Mouse (Mus musculus) midbrain, embryonic 13.5 days (tissue): ENCODE results near the gene Med13l. TPM values are rescaled to one million over a fixed set of nuclear protein-coding genes. Genes with fewer than 3 reads are reported as not detected.

Experiments used
- ATAC-seq: fragments of 200-750 bp; cut with Nextera tagmentation; 2 replicates; pipeline ENCODE4 v1.8.0; 2017; ENCODE audit warnings: mild to moderate bottlenecking, moderate TSS enrichment, moderate library complexity
- H3K27ac ChIP-seq: fragments of 300-500 bp; sonication (generic); 2 replicates; pipeline ENCODE4 v1.5.1; 2015; ENCODE audit warnings: inconsistent platforms, mild to moderate bottlenecking, moderate library complexity
- H3K27me3 ChIP-seq: fragments of 300-500 bp; sonication (generic); 2 replicates; pipeline ENCODE4 v1.6.1; 2015; ENCODE audit warnings: mild to moderate bottlenecking, inconsistent platforms
- H3K36me3 ChIP-seq: fragments of 300-500 bp; sonication (generic); 2 replicates; pipeline ENCODE4 v1.6.1; 2015; ENCODE audit warnings: mild to moderate bottlenecking, inconsistent platforms
- H3K4me1 ChIP-seq: fragments of 300-500 bp; sonication (generic); replicated peaks from 2 replicates; pipeline ENCODE4 v1.6.1; 2015; ENCODE audit warnings: inconsistent platforms
- H3K4me2 ChIP-seq: fragments of 300-500 bp; sonication (generic); replicated peaks from 2 replicates; pipeline ENCODE4 v1.6.1; 2015; ENCODE audit warnings: moderate library complexity, mild to moderate bottlenecking, inconsistent platforms
- H3K4me3 ChIP-seq: fragments of 300-500 bp; sonication (generic); replicated peaks from 2 replicates; pipeline ENCODE4 v1.5.1; 2015; ENCODE audit warnings: mild to moderate bottlenecking, inconsistent platforms
- H3K9ac ChIP-seq: fragments of 300-500 bp; sonication (generic); replicated peaks from 2 replicates; pipeline ENCODE4 v1.6.1; 2015; ENCODE audit warnings: mild to moderate bottlenecking, inconsistent platforms
- H3K9me3 ChIP-seq: fragments of 300-500 bp; sonication (generic); 2 replicates; pipeline ENCODE4 v1.6.1; 2016; ENCODE audit warnings: mild to moderate bottlenecking, inconsistent platforms
- WGBS: fragments of 180-500 bp; shearing (Covaris S2); methylation state at CpG from one replicate; pipeline ENCODE4 v1.1.7; 2015; 5-methylcytosine and 5-hydroxymethylcytosine counted together
- polyA plus RNA-seq: library from polyadenylated mRNA; unstranded; fragments of >200 nt; fragmentation: Nextera tagmentation; extraction: Ambion mirVana; gene quantifications from 2 replicates; pipeline ENCODE4 v1.2.1, GENCODE M21; 2015

The Med13l gene
- polyA plus RNA-seq, 1 experiment from 2014 or later: 16.9 TPM

- Histone ChIP-seq H3K9me3 (no peaks in the 10 kb centered on the region), H3K36me3 (no peaks in the 10 kb centered on the region), H3K27ac (no peak overlapping the region), H3K4me2 (no peak overlapping the region), H3K4me1 (peaks cover 59% of the 10 kb centered on the region), H3K27me3 (no peaks in the 10 kb centered on the region), H3K4me3 (no peak overlapping the region), H3K9ac (no peak overlapping the region)
- 49% methylated on average over 6 of the region's 6 CpGs for WGBS
- peak; percentile 34; the same call in 1 of the 2 replicates for ATAC-seq
Observed at GRCm38 (mm10) chr5:118575909-118576308, 15.4 kb downstream of the Med13l start.

GRCm38 (mm10) chr5:118576731-118577130 lies 16.3 kb downstream of the Med13l start:
- H3K9me3 ChIP-seq: no peaks in the 10 kb centered on the region
- no peak overlapping the region for H3K4me2 ChIP-seq
- WGBS: 48% methylated on average over 3 of the region's 3 CpGs
- ATAC-seq: 0 out of 2 replicates have a peak, but pooled peaks have one; percentile 17
- peak overlapping the region; percentile 36; the same call in 1 of the 2 replicates for H3K9ac ChIP-seq
- H3K4me1 ChIP-seq: peaks cover 53% of the 10 kb centered on the region
- no peaks in the 10 kb centered on the region for H3K36me3 ChIP-seq
- no peak overlapping the region for H3K4me3 ChIP-seq
- no peaks in the 10 kb centered on the region for H3K27me3 ChIP-seq
- peak overlapping the region; percentile 59 for H3K27ac ChIP-seq

GRCm38 (mm10) chr5:118585355-118585754 lies 24.9 kb downstream of the Med13l start:
- no peaks in the 10 kb centered on the region for H3K9me3 ChIP-seq
- H3K4me1 ChIP-seq: peaks cover 50% of the 10 kb centered on the region
- H3K4me2 ChIP-seq: no peak overlapping the region
- 32% methylated on average over 4 of the region's 4 CpGs for WGBS
- peak; percentile 45; the same call in 1 of the 2 replicates for ATAC-seq
- no peak overlapping the region for H3K9ac ChIP-seq
- H3K27me3 ChIP-seq: no peaks in the 10 kb centered on the region
- H3K27ac ChIP-seq: no peak overlapping the region
- H3K36me3 ChIP-seq: no peaks in the 10 kb centered on the region
- no peak overlapping the region for H3K4me3 ChIP-seq

GRCm38 (mm10) chr5:118586560-118586959 lies 26.1 kb downstream of the Med13l start:
- peaks cover 62% of the 10 kb centered on the region for H3K4me1 ChIP-seq
- 56% methylated on average over 6 of the region's 6 CpGs for WGBS

GRCm38 (mm10) chr5:118588381-118588925 lies 28.0 kb downstream of the Med13l start:
- Histone ChIP-seq H3K27me3 (no peaks in the 10 kb centered on the region), H3K4me3 (no peak overlapping the region), H3K36me3 (no peaks in the 10 kb centered on the region), H3K9ac (no peak overlapping the region), H3K4me1 (peaks cover 65% of the 10 kb centered on the region), H3K9me3 (no peaks in the 10 kb centered on the region), H3K27ac (no peak overlapping the region), H3K4me2 (no peak overlapping the region)
- 87% methylated on average over 6 of the region's 6 CpGs for WGBS
- no peak for ATAC-seq

More at GRCm38 (mm10) chr5:118586560-118586959, 26.1 kb downstream of the Med13l start:
- H3K9ac ChIP-seq: no peak overlapping the region
- H3K27ac ChIP-seq: no peak overlapping the region
- H3K36me3 ChIP-seq: no peaks in the 10 kb centered on the region
- no peak overlapping the region for H3K4me2 ChIP-seq
- no peaks in the 10 kb centered on the region for H3K27me3 ChIP-seq
- ATAC-seq: no peak
- H3K4me3 ChIP-seq: no peak overlapping the region
- H3K9me3 ChIP-seq: no peaks in the 10 kb centered on the region

GRCm38 (mm10) chr5:118589186-118589892 lies 28.9 kb downstream of the Med13l start:
- Histone ChIP-seq H3K9ac (no peak overlapping the region), H3K4me2 (no peak overlapping the region), H3K4me1 (peaks cover 62% of the 10 kb centered on the region), H3K36me3 (no peaks in the 10 kb centered on the region), H3K4me3 (no peak overlapping the region), H3K27me3 (no peaks in the 10 kb centered on the region), H3K9me3 (no peaks in the 10 kb centered on the region), H3K27ac (no peak overlapping the region)
- 83% methylated on average over 11 of the region's 11 CpGs for WGBS
- no peak for ATAC-seq

GRCm38 (mm10) chr5:118590868-118591267 lies 30.4 kb downstream of the Med13l start:
- Histone ChIP-seq H3K9me3 (no peaks in the 10 kb centered on the region), H3K27ac (no peak overlapping the region), H3K36me3 (no peaks in the 10 kb centered on the region), H3K4me1 (peaks cover 54% of the 10 kb centered on the region), H3K4me3 (no peak overlapping the region), H3K27me3 (no peaks in the 10 kb centered on the region), H3K4me2 (no peak overlapping the region), H3K9ac (no peak overlapping the region)
- 40% methylated on average over 6 of the region's 6 CpGs for WGBS
- no peak for ATAC-seq

GRCm38 (mm10) chr5:118591826-118592499 lies 31.5 kb downstream of the Med13l start:
- H3K4me2 ChIP-seq: no peak overlapping the region
- WGBS: 51% methylated on average over 11 of the region's 11 CpGs
- no peaks in the 10 kb centered on the region for H3K36me3 ChIP-seq
- peaks cover 51% of the 10 kb centered on the region for H3K4me1 ChIP-seq
- no peak for ATAC-seq
- H3K4me3 ChIP-seq: no peak overlapping the region
- no peaks in the 10 kb centered on the region for H3K27me3 ChIP-seq
- no peaks in the 10 kb centered on the region for H3K9me3 ChIP-seq
- no peak overlapping the region for H3K27ac ChIP-seq
- no peak overlapping the region for H3K9ac ChIP-seq

- Histone ChIP-seq H3K4me1 (peaks cover 51% of the 10 kb centered on the region), H3K4me3 (no peak overlapping the region), H3K4me2 (no peak overlapping the region), H3K9ac (no peak overlapping the region), H3K36me3 (no peaks in the 10 kb centered on the region), H3K9me3 (no peaks in the 10 kb centered on the region), H3K27me3 (no peaks in the 10 kb centered on the region), H3K27ac (no peak overlapping the region)
- no peak for ATAC-seq
- WGBS: 60% methylated on average over 14 of the region's 14 CpGs
Observed at GRCm38 (mm10) chr5:118594470-118595236, 34.2 kb downstream of the Med13l start.

- ATAC-seq: no peak
- Histone ChIP-seq H3K9me3 (no peaks in the 10 kb centered on the region), H3K27me3 (no peaks in the 10 kb centered on the region), H3K4me2 (no peak overlapping the region), H3K4me1 (peaks cover 54% of the 10 kb centered on the region), H3K4me3 (no peak overlapping the region), H3K9ac (no peak overlapping the region), H3K27ac (no peak overlapping the region), H3K36me3 (no peaks in the 10 kb centered on the region)
- WGBS: 87% methylated on average over 5 of the region's 5 CpGs
Observed at GRCm38 (mm10) chr5:118595901-118596300, 35.4 kb downstream of the Med13l start.

- no peak for ATAC-seq
Observed at GRCm38 (mm10) chr5:118596452-118597092, 36.1 kb downstream of the Med13l start.

More at GRCm38 (mm10) chr5:118596452-118597092, 36.1 kb downstream of the Med13l start:
- Histone ChIP-seq H3K4me3 (no peak overlapping the region), H3K9ac (no peak overlapping the region), H3K27ac (no peak overlapping the region), H3K4me2 (no peak overlapping the region), H3K27me3 (no peaks in the 10 kb centered on the region), H3K36me3 (no peaks in the 10 kb centered on the region), H3K4me1 (peaks cover 53% of the 10 kb centered on the region), H3K9me3 (no peaks in the 10 kb centered on the region)
- WGBS: 83% methylated on average over 15 of the region's 15 CpGs
